Mouse (Mus musculus): ENCODE results near the gene Ptpn7.

Ptpn7 gene

GRCm38 (mm10) chr1:135128011-135128441 is 4.5 kb upstream of the Ptpn7 start:
- in situ Hi-C loops (cut with MboI, MseI), result no loop called here

- in situ Hi-C loops (cut with MboI, MseI), result no loop called here
These were observed 3.5 kb upstream of the Ptpn7 start for GRCm38 (mm10) chr1:135128986-135129385.

DNA sequence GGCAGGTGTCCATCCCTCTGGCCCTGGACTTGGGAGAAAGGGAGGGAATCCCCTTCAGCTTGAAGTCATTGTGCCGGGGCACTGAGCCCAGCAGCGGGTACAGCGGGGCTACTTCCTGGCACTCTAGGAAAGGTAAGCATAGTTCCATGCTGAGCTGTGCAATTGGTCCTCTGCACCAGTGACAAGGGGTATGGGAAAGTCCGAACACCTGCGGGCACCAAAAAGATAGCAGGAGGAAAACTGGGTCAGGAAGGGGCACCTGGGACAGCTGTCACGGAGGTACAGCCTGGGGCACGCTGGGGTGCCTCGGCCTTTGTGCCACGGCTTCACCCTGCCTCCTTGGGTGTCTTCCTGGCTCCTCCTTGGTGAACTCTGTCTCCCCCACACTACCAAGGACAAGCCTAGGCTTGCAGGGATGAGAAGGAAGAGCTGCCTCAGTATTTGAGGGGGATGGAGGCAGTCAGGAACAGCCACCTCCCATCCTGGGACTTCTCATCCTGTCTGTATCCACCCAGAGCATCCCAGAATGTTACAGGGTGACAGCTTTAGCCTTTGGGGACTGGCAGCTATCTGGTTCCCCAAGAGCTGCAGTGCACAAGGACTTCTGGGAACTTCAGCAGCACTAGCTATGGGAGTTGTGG is 2.8 kb upstream of the Ptpn7 start:
- in situ Hi-C loops (cut with MboI, MseI), result loop anchor here (5.0 to 10.0 kb wide), 3 partner anchors 1005 to 1067 kb away; partner anchors contain the start of genes Btg2 (in 1 of the 2) and Kif21b (in 1 of the 2)

GRCm38 (mm10) chr1:135130376-135131018 is 2.0 kb upstream of the Ptpn7 start:
- in situ Hi-C loops (cut with MboI, MseI), result loop anchor here (5.0 to 10.0 kb wide), 3 partner anchors 1004 to 1068 kb away; partner anchors contain the start of genes Btg2 (in 1 of the 2) and Kif21b (in 1 of the 2)

- in situ Hi-C loops (cut with MboI, MseI), result loop anchor here (5.0 to 10.0 kb wide), 3 partner anchors 1004 to 1069 kb away; partner anchors contain the start of genes Btg2 (in 1 of the 2) and Kif21b (in 1 of the 2)
These were observed 1.5 kb upstream of the Ptpn7 start for GRCm38 (mm10) chr1:135131034-135131433.

- in situ Hi-C loops (cut with MboI, MseI), result loop anchor here (5.0 to 10.0 kb wide), 3 partner anchors 1003 to 1069 kb away; partner anchors contain the start of genes Btg2 (in 1 of the 2) and Kif21b (in 1 of the 2)
These were observed 940 bp upstream of the Ptpn7 start for GRCm38 (mm10) chr1:135131560-135131959.

GRCm38 (mm10) chr1:135132893-135133369 is 431 bp downstream of the Ptpn7 start:
- in situ Hi-C loops (cut with MboI, MseI), result loop anchor here (5.0 to 10.0 kb wide), 3 partner anchors 1002 to 1071 kb away; partner anchors contain the start of genes Btg2 (in 1 of the 2) and Kif21b (in 1 of the 2)

- in situ Hi-C loops (cut with MboI, MseI), result loop anchor here (5.0 to 10.0 kb wide), 3 partner anchors 1001 to 1072 kb away; partner anchors contain the start of genes Btg2 (in 1 of the 2) and Kif21b (in 1 of the 2)
These were observed 1.4 kb downstream of the Ptpn7 start for GRCm38 (mm10) chr1:135133678-135134435.

- in situ Hi-C loops (cut with MboI, MseI), result loop anchor here (5.0 to 10.0 kb wide), 3 partner anchors 997 to 1060 kb away; partner anchors contain the start of genes Kif21b (in 2 of the 2) and Btg2 (in 1 of the 2)
These were observed 2.7 kb downstream of the Ptpn7 start for GRCm38 (mm10) chr1:135135111-135135787.

DNA sequence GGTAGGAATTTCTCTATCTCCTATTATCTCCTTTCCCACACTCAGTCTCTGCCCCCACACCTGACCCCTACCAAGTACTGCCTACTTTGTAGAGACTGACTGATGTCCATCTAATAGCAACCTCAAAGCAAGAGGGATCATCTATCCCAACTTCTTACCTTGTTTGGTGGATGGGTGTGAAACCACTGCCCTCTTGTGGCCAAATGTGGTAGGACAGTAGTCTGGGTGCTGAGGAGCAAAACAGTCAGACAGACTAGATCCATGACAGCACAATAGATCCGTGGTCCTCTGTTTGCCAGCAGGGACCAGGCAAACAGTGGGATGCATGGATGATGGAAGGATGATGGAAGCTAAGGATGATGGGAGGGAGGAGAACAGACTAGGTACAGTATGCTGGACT is 4.0 kb downstream of the Ptpn7 start:
- in situ Hi-C loops (cut with MboI, MseI), result loop anchor here (5.0 to 10.0 kb wide), 3 partner anchors 996 to 1062 kb away; partner anchors contain the start of genes Kif21b (in 2 of the 2) and Btg2 (in 1 of the 2)

GRCm38 (mm10) chr1:135139906-135140305 is 7.4 kb downstream of the Ptpn7 start:
- in situ Hi-C loops (cut with MboI, MseI), result loop anchor here (5.0 to 10.0 kb wide), 3 partner anchors 992 to 1065 kb away; partner anchors contain the start of genes Kif21b (in 2 of the 2) and Btg2 (in 1 of the 2)

GRCm38 (mm10) chr1:135142452-135142851 is 10.0 kb downstream of the Ptpn7 start:
- in situ Hi-C loops (cut with MboI, MseI), result no loop called here

GRCm38 (mm10) chr1:135143940-135144339 is 11.4 kb downstream of the Ptpn7 start:
- in situ Hi-C loops (cut with MboI, MseI), result no loop called here

GRCm38 (mm10) chr1:135146077-135146945 is 13.8 kb downstream of the Ptpn7 start, which contains the start of gene Arl8a:
Gene Arl8a (plus strand): TSS chr1:135146824.
- in situ Hi-C loops (cut with MboI, MseI), result no loop called here

- in situ Hi-C loops (cut with MboI, MseI), result no loop called here
These were observed 14.6 kb downstream of the Ptpn7 start for GRCm38 (mm10) chr1:135146946-135147701.

GRCm38 (mm10) chr1:135147702-135148058 is 15.2 kb downstream of the Ptpn7 start:
- in situ Hi-C loops (cut with MboI, MseI), result no loop called here

GRCm38 (mm10) chr1:135148476-135148875 is 16.0 kb downstream of the Ptpn7 start:
- in situ Hi-C loops (cut with MboI, MseI), result no loop called here

GRCm38 (mm10) chr1:135148996-135149395 is 16.5 kb downstream of the Ptpn7 start:
- in situ Hi-C loops (cut with MboI, MseI), result no loop called here

GRCm38 (mm10) chr1:135154011-135154410 is 21.5 kb downstream of the Ptpn7 start:
- in situ Hi-C loops (cut with MboI, MseI), result loop anchor here in 1 of 2 experiments (5.0 kb wide), 1 partner anchor 118 kb away; no protein-coding TSS in a partner anchor

All from T-helper 17 cell (primary cell).